Comparison of ENCODE assay signal across 29 mouse cellular contexts in the genomic region with DNA sequence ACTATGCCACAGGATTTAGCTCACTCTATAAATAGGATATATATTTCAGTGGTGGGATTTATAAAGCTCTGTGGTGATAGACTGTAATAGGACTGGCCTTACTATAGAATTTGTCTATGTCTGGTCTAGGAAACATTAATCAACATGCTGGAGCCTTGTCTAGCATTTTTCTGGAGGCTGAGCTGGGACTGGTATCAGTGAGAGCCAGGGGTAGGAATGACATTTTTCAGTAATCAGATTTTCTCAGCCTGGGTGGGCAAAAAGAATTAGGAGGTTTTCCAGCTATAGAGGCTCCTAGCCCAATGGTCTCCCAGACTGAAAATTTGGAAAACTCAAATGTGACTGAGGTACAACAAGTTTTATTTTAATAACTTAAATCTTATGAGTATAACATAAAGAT.
DNase-seq lines count a peak whose midpoint lies in the region; ATAC-seq and TF ChIP-seq lines count a peak whose summit lies in the region.
"Had no signal": no experiment of that assay in that cellular context is flagged by ENCODE, and none has a peak within 500 bp of the region (broad histone marks: within the 10 kb centered on the region; RNA-seq: fewer than 3 reads in every experiment).

No protein-coding gene starts in this region.

- H3K4me2 ChIP-seq in heart, embryonic 13.5 days = peak overlapping the region; percentile 3; the same call in 1 of the 2 replicates
- H3K4me2 ChIP-seq in kidney, embryonic 15.5 days = 0 out of 2 replicates have a peak overlapping the region, but pooled peaks have one; percentile 4
- no peak overlapping the region for H3K4me2 ChIP-seq in limb, embryonic 14.5 days (replicated peaks; ENCODE audit: low read depth, low read length, severe bottlenecking)
- H3K4me2 ChIP-seq: embryonic facial prominence, embryonic 13.5 days; hindbrain, embryonic 15.5 days; liver, embryonic 15.5 days; lung, embryonic 14.5 days; neural tube, embryonic 15.5 days had no signal

- no peaks in the 10 kb centered on the region for H3K9me3 ChIP-seq in heart, embryonic 13.5 days
- H3K9me3 ChIP-seq in kidney, embryonic 15.5 days (replicated peaks) = no peaks in the 10 kb centered on the region
- no peaks in the 10 kb centered on the region for H3K9me3 ChIP-seq in limb, embryonic 14.5 days (ENCODE audit: control insufficient read depth, low read length)
- H3K9me3 ChIP-seq: embryonic facial prominence, embryonic 13.5 days; hindbrain, embryonic 10.5 days; hindbrain, embryonic 15.5 days; liver, embryonic 15.5 days; neural tube, embryonic 15.5 days had no signal

- no peak for DNase-seq in heart, postnatal 4 days
- no peak for DNase-seq in kidney, postnatal 36 days
- DNase-seq in limb, embryonic 14.5 days (ENCODE audit: low spot score) = no peak
- DNase-seq in retina, postnatal 1 day = peak; percentile 50
- DNase-seq in ovary, postnatal 10 days (ENCODE audit: low spot score) = no peak
- DNase-seq: adrenal gland, postnatal 25 days; cerebellum, adult 11-12 months; cerebellum, adult 9-11 months; forebrain, postnatal 0 days; kidney, adult 11 months; kidney, postnatal 25 days; layer of hippocampus, postnatal 36 days; left cerebral cortex, postnatal 4 days; lung, postnatal 14 days; midbrain, embryonic 14.5 days; right cerebral cortex, postnatal 4 days; thymus, adult 2 months; thymus, postnatal 4 days had no signal

- peaks cover 63% of the 10 kb centered on the region for H3K4me1 ChIP-seq in heart, embryonic 13.5 days
- H3K4me1 ChIP-seq in kidney, embryonic 15.5 days = peaks cover 17% of the 10 kb centered on the region
- H3K4me1 ChIP-seq in limb, embryonic 14.5 days (ENCODE audit: control insufficient read depth, insufficient read depth, low read length) = no peaks in the 10 kb centered on the region; the same call in 1 of the 2 replicates
- H3K4me1 ChIP-seq: hindbrain, embryonic 10.5 days; hindbrain, embryonic 15.5 days; liver, embryonic 15.5 days; neural tube, embryonic 15.5 days had no signal

- peak overlapping the region; percentile 55 for H3K27ac ChIP-seq in heart, embryonic 13.5 days (replicated peaks)
- peak overlapping the region; percentile 62 for H3K27ac ChIP-seq in kidney, embryonic 15.5 days
- H3K27ac ChIP-seq in limb, embryonic 14.5 days (replicated peaks; ENCODE audit: low read depth, low read length) = no peak overlapping the region
- H3K27ac ChIP-seq: embryonic facial prominence, embryonic 13.5 days; hindbrain, embryonic 10.5 days; hindbrain, embryonic 15.5 days; liver, embryonic 15.5 days; neural tube, embryonic 15.5 days had no signal

- H3K4me3 ChIP-seq in heart, embryonic 13.5 days = no peak overlapping the region
- no peak overlapping the region for H3K4me3 ChIP-seq in kidney, embryonic 15.5 days (replicated peaks)
- H3K4me3 ChIP-seq in limb, embryonic 14.5 days (replicated peaks; ENCODE audit: low read length) = no peak overlapping the region
- H3K4me3 ChIP-seq: embryonic facial prominence, embryonic 13.5 days; erythroblast, embryonic 14.5 days; hindbrain, embryonic 10.5 days; hindbrain, embryonic 15.5 days; liver, embryonic 15.5 days; neural tube, embryonic 15.5 days had no signal

- no peak for ATAC-seq in heart, embryonic 13.5 days (ENCODE audit: extremely low read depth, insufficient number of reproducible peaks, low FRiP score, low TSS enrichment)
- ATAC-seq in kidney, embryonic 15.5 days (replicated peaks; ENCODE audit: low FRiP score) = no peak; the same call in 1 of the 2 replicates
- ATAC-seq in limb, embryonic 14.5 days (ENCODE audit: low FRiP score, low read depth) = 0 out of 2 replicates have a peak, but pooled peaks have one; percentile 41
- ATAC-seq: CD4-positive, CD25-positive, alpha-beta regulatory T cell, adult 4 months; forebrain, postnatal 0 days; inflammation-experienced regulatory T-cells, adult 6 months had no signal

- H3K27me3 ChIP-seq in heart, embryonic 13.5 days (replicated peaks) = no peaks in the 10 kb centered on the region
- no peaks in the 10 kb centered on the region for H3K27me3 ChIP-seq in kidney, embryonic 15.5 days
- H3K27me3 ChIP-seq in limb, embryonic 14.5 days (ENCODE audit: control insufficient read depth, insufficient read depth, low read length) = no peaks in the 10 kb centered on the region
- H3K27me3 ChIP-seq: embryonic facial prominence, embryonic 13.5 days; hindbrain, embryonic 15.5 days; liver, embryonic 15.5 days; neural tube, embryonic 15.5 days had no signal

- TF ChIP-seq POLR2A in limb, embryonic 14.5 days (IDR thresholded peaks at IDR 0.05; ENCODE audit: borderline replicate concordance, extremely low read depth, insufficient read depth, insufficient read length) = no peak

- peak overlapping the region; percentile 34; the same call in 1 of the 2 replicates for H3K9ac ChIP-seq in heart, embryonic 13.5 days
- no peak overlapping the region for H3K9ac ChIP-seq in kidney, embryonic 15.5 days
- H3K9ac ChIP-seq in limb, embryonic 14.5 days (ENCODE audit: low read depth, low read length, severe bottlenecking) = no peak overlapping the region
- H3K9ac ChIP-seq: embryonic facial prominence, embryonic 13.5 days; forebrain, postnatal 0 days; hindbrain, embryonic 15.5 days; liver, embryonic 15.5 days; lung, embryonic 14.5 days; neural tube, embryonic 15.5 days had no signal

- H3K36me3 ChIP-seq in heart, embryonic 13.5 days = no peaks in the 10 kb centered on the region
- no peaks in the 10 kb centered on the region for H3K36me3 ChIP-seq in kidney, embryonic 15.5 days
- no peaks in the 10 kb centered on the region for H3K36me3 ChIP-seq in limb, embryonic 14.5 days (ENCODE audit: control insufficient read depth, insufficient read depth, low read length)
- H3K36me3 ChIP-seq: embryonic facial prominence, embryonic 13.5 days; hindbrain, embryonic 10.5 days; hindbrain, embryonic 15.5 days; liver, embryonic 15.5 days; neural tube, embryonic 15.5 days had no signal
